Mouse (Mus musculus) heart, postnatal 25 days (tissue): ENCODE data around the gene Fbxw9. TPM values are rescaled to one million over a fixed set of nuclear protein-coding genes. Genes with fewer than 3 reads are reported as not detected.
"Not testable (repeated sequence)": the region's sequence is repeated elsewhere in the genome, so short reads cannot be mapped to it uniquely, and the experiment has no call there.

ENCODE experiments used
- DNase-seq: peaks from one replicate; pipeline ENCODE4 v3.0.0; 2022; ENCODE audit warnings: low spot score
- intact Hi-C: fragments of 180-260 bp; cut with DNase I; formaldehyde crosslinking; loops from one replicate; pipeline ENCODE4 v1.15.1; 2025
- microRNA-seq: library from miRNA; unstranded; fragments of <30 nt; microRNA quantifications from one replicate; pipeline ENCODE4 v1.2.0, GENCODE M21; 2022
- total RNA-seq, 2 experiments: library from RNA; stranded (reverse); gene quantifications; 2 replicates each; pipeline ENCODE4 v1.2.3; 2021

Fbxw9 gene
- total RNA-seq, 2 experiments from 2014 or later: 3.5 to 4.6 TPM

- peak; percentile 19 for DNase-seq
- intact Hi-C loops: no loop called here
Measured at GRCm38 (mm10) chr8:85080532-85081215, 20.8 kb downstream of the Fbxw9 start, which contains the start of gene Wdr83os. Gene Wdr83os (plus strand): TSS chr8:85080740.

GRCm38 (mm10) chr8:85081216-85081555 is 21.3 kb downstream of the Fbxw9 start, which contains the start of gene Wdr83:
Gene Wdr83 (minus strand): TSS chr8:85081306.
- intact Hi-C loops: no loop called here
- DNase-seq: peak; percentile 19

- DNase-seq: not testable (repeated sequence)
Measured at GRCm38 (mm10) chr8:85082169-85082568, 22.3 kb downstream of the Fbxw9 start.

GRCm38 (mm10) chr8:85083108-85083813 is 23.4 kb downstream of the Fbxw9 start, which contains the start of gene Man2b1:
Gene Man2b1 (plus strand): TSS chr8:85083270.
- peak; percentile 87 for DNase-seq
- intact Hi-C loops: no loop called here

More at GRCm38 (mm10) chr8:85082169-85082568, 22.3 kb downstream of the Fbxw9 start:
- intact Hi-C loops: not testable (repeated sequence)

GRCm38 (mm10) chr8:85084633-85085032 is 24.8 kb downstream of the Fbxw9 start:
- DNase-seq: no peak
- intact Hi-C loops: no loop called here

- no peak for DNase-seq
- intact Hi-C loops: no loop called here
Measured at GRCm38 (mm10) chr8:85086238-85086637, 26.4 kb downstream of the Fbxw9 start.

GRCm38 (mm10) chr8:85088771-85089170 is 28.9 kb downstream of the Fbxw9 start:
- intact Hi-C loops: no loop called here
- no peak for DNase-seq

GRCm38 (mm10) chr8:85090856-85091255 is 31.0 kb downstream of the Fbxw9 start:
- intact Hi-C loops: no loop called here
- no peak for DNase-seq

- intact Hi-C loops: no loop called here
- DNase-seq: no peak
Measured at GRCm38 (mm10) chr8:85091526-85092090, 31.8 kb downstream of the Fbxw9 start.

- intact Hi-C loops: no loop called here
- DNase-seq: no peak
Measured at GRCm38 (mm10) chr8:85095051-85095450, 35.2 kb downstream of the Fbxw9 start.

- no peak for DNase-seq
- intact Hi-C loops: no loop called here
Measured at GRCm38 (mm10) chr8:85095566-85095965, 35.7 kb downstream of the Fbxw9 start.

- intact Hi-C loops: no loop called here
- no peak for DNase-seq
Measured at GRCm38 (mm10) chr8:85096196-85096595, 36.3 kb downstream of the Fbxw9 start.

- intact Hi-C loops: no loop called here
Measured at GRCm38 (mm10) chr8:85096850-85097249, 37.0 kb downstream of the Fbxw9 start.

GRCm38 (mm10) chr8:85100076-85100665 is 40.3 kb downstream of the Fbxw9 start:
- intact Hi-C loops: no loop called here
- DNase-seq: no peak

More at GRCm38 (mm10) chr8:85096850-85097249, 37.0 kb downstream of the Fbxw9 start:
- DNase-seq: no peak

GRCm38 (mm10) chr8:85113241-85113640 is 53.4 kb downstream of the Fbxw9 start:
- DNase-seq: no peak
- intact Hi-C loops: no loop called here

- intact Hi-C loops: no loop called here
Measured at GRCm38 (mm10) chr8:85115501-85115900, 55.6 kb downstream of the Fbxw9 start.

More at GRCm38 (mm10) chr8:85115501-85115900, 55.6 kb downstream of the Fbxw9 start:
- no peak for DNase-seq

Small RNA genes lying within 50 kb of the gene (microRNA-seq; reads per million reads assigned to microRNA genes)
- gene Gm23388 (0.83 reads per million), gene Mir7070 (not detected)

Other genes starting within 250 kb of the Fbxw9 start
- gene Dand5, start 237.2 kb upstream of the Fbxw9 start, total RNA-seq: 10 to 100 TPM in 1 of 2 experiments, 1 to 10 TPM in 1; 9.6 to 10.3 TPM
- 10 to 100 TPM; 28.9 to 30.0 TPM for gene Gadd45gip1, start 228.5 kb upstream of the Fbxw9 start, total RNA-seq
- 10 to 100 TPM; 80.8 to 81.1 TPM for gene Rad23a, start 219.4 kb upstream of the Fbxw9 start, total RNA-seq
- gene Calr, start 213.1 kb upstream of the Fbxw9 start, total RNA-seq: 100 to 1,000 TPM; 365 to 441 TPM
- 10 to 100 TPM; 24.7 to 25.5 TPM for gene Farsa, start 203.1 kb upstream of the Fbxw9 start, total RNA-seq
- 1 to 10 TPM; 2.3 to 3.0 TPM for gene Syce2, start 187.9 kb upstream of the Fbxw9 start, total RNA-seq
- 10 to 100 TPM; 63.1 to 68.2 TPM for gene Gcdh, start 166.1 kb upstream of the Fbxw9 start, total RNA-seq
- gene Klf1, start 158.1 kb upstream of the Fbxw9 start, total RNA-seq: not detected
- gene Dnase2a, start 151.5 kb upstream of the Fbxw9 start, total RNA-seq: 1 to 10 TPM; 7.7 to 7.9 TPM
- gene Mast1, start 122.7 kb upstream of the Fbxw9 start, total RNA-seq: under 1 TPM; 0.08 to 0.14 TPM
- gene Rtbdn, start 113.1 kb upstream of the Fbxw9 start, total RNA-seq: not detected
- gene Gm49661, start 90.6 kb upstream of the Fbxw9 start, total RNA-seq: not detected
- 100 to 1,000 TPM; 650 to 659 TPM for gene Prdx2, start 90.5 kb upstream of the Fbxw9 start, total RNA-seq
- gene Rnaseh2a, start 90.3 kb upstream of the Fbxw9 start, total RNA-seq: 10 to 100 TPM; 45.2 to 48.2 TPM
- gene Junb, start 81.3 kb upstream of the Fbxw9 start, total RNA-seq: 10 to 100 TPM; 13.8 to 17.2 TPM
- gene Hook2, start 69.5 kb upstream of the Fbxw9 start, total RNA-seq: 1 to 10 TPM; 2.0 to 2.1 TPM
- not detected for gene Best2, start 45.5 kb upstream of the Fbxw9 start, total RNA-seq
- 10 to 100 TPM; 65.0 to 67.4 TPM for gene Asna1, start 34.8 kb upstream of the Fbxw9 start, total RNA-seq
- gene Trir, start 33.2 kb upstream of the Fbxw9 start, total RNA-seq: 10 to 100 TPM; 82.7 to 88.7 TPM
- 10 to 100 TPM; 28.0 to 28.7 TPM for gene Tnpo2, start 23.1 kb upstream of the Fbxw9 start, total RNA-seq
- gene Gm5741, start 7.9 kb downstream of the Fbxw9 start, total RNA-seq: not detected
- gene Dhps, start 11.7 kb downstream of the Fbxw9 start, total RNA-seq: 10 to 100 TPM; 26.4 to 26.5 TPM
- 10 to 100 TPM; 39.4 to 43.1 TPM for gene Wdr83os, start 20.7 kb downstream of the Fbxw9 start, total RNA-seq
- 10 to 100 TPM; 31.8 to 35.3 TPM for gene Wdr83, start 21.3 kb downstream of the Fbxw9 start, total RNA-seq
- gene Man2b1, start 23.2 kb downstream of the Fbxw9 start, total RNA-seq: 10 to 100 TPM; 24.7 to 26.5 TPM
- gene Zfp791, start 63.0 kb downstream of the Fbxw9 start, total RNA-seq: 1 to 10 TPM; 2.1 to 2.6 TPM
- gene Cks1brt, start 91.9 kb downstream of the Fbxw9 start, total RNA-seq: not detected
- gene Olfr371, start 165.9 kb downstream of the Fbxw9 start, total RNA-seq: not detected
- 1 to 10 TPM; 7.0 to 7.9 TPM for gene Orc6, start 239.6 kb downstream of the Fbxw9 start, total RNA-seq
- 10 to 100 TPM; 64.5 to 70.6 TPM for gene Vps35, start 239.7 kb downstream of the Fbxw9 start, total RNA-seq